Mouse (Mus musculus) kidney, adult 9 months (tissue): Measurements from ENCODE around the gene Pced1a.

Experiments used
- DNase-seq: peaks from one replicate; pipeline ENCODE4 v3.0.0; 2022

Gene Pced1a

DNA sequence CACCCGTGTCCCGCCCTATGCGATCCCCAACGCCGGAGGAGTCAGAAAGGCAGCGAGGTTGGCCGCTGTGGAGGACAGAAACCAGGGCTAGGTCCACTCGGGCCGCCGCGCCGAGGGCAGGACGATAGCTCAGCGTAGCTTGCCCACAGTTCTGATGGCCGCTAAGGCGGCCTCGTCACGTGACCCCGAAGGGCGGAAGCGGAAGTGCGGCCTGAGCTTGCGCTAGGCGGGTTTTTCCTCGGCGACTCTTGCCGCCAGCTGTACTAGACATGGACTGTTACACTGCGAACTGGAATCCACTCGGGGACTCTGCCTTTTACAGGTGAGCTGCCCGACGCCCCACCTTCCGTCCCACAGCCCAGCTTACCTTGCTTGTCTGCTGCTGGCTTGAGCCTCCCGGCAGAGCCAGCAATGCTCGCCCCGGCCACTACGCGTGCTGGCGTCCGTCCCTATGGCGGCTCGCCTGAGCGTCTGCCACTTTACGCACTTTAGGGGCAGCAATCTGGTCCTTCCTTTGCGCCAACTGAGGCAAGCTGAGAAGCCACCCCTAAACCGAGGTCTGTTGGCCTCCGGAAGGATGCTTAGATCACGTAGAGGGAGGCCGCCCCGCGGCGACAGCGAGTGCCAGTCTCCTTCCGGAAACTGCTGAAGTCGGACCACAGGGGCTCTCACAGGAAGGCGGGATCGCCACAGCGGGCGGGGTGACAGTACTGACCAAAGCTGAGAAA lies at the start of gene Pced1a, which contains the start of gene Vps16:
Gene Pced1a, minus strand, starts transcription at position 576 of the 728 bp plus-strand sequence.
Gene Vps16, plus strand, starts transcription at position 214 of the 728 bp plus-strand sequence.
- DNase-seq: peak; percentile 92

GRCm38 (mm10) chr2:130472908-130473510 lies 48.5 kb upstream of the Pced1a start:
- DNase-seq: no peak

DNA sequence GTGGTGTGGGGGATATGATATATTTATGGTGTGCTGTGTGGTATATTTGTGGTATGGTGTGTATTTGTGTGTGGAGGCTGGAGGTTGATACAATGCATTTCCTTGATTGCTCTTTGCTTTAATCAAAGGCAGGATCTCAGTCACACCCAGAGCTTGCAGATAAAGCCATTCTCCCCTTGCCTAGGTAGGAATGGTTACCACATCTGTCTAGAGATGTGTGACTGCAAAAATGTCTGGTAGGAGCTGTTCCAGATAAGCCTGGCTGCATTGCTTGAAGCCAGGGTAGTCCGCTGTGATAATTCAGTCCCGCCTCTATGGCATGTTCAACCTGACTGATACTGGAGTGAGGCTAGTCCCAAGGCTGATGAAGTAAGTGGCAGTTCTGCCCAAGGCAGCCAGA lies 45.4 kb upstream of the Pced1a start:
- DNase-seq: no peak

DNA sequence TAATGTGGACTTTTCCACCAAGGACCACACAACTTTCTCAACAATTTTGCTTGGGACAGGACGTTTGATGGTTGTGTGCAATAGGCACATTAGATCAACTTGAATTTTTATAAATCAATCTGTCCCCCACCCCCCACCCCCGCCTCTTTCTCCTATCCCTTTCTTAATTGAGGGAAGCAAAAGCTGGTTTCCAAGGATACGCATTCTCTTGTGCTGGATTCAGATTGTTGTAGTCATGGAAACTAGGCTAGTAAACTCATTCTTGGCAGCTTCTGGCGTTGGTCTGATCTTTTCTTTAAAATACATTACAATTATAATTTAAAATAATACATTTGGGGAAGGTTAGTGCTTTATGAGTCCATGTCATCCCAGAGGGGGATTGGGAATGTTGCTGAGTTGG lies 44.9 kb upstream of the Pced1a start:
- no peak for DNase-seq

GRCm38 (mm10) chr2:130466438-130466837 lies 41.9 kb upstream of the Pced1a start:
- DNase-seq: no peak

DNA sequence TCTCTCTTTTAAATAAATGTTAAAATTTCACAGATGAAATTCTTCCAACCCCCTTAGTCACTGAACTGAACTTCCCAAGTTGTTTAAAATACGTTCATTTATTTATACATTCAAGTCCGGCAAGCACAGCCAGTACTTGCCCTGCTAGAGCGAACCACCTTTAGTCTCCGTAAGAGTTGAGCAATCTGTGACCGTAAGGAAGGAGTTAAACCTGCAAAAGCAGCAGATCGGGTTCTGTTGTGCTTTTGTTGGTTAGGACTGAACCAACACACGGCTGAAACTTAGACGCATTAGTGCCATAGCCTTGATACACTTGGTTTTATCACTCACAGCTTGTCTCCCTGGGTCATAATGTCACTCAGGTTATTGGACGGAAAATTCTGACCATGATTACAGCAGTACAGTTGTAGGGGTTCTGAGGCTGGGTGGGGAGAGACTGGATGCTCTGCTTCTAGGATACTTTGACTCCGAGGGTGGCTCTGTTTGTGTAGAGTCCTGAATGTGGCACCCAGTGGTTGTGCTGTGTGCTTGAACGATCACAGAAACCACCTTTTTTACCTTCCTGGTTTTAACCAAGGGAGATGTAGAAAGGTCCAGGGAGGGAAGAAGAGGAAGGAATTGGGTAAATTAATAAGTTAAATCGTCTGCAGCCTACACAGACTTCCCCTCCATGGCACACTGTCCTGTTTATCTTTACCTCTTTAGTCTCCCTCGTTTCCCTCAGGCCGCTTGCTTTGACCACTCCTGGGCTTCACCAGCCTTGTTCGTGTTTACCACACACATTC lies 37.0 kb upstream of the Pced1a start:
- no peak for DNase-seq

- DNase-seq: no peak
These were observed 35.1 kb upstream of the Pced1a start for GRCm38 (mm10) chr2:130459576-130459975.

DNA sequence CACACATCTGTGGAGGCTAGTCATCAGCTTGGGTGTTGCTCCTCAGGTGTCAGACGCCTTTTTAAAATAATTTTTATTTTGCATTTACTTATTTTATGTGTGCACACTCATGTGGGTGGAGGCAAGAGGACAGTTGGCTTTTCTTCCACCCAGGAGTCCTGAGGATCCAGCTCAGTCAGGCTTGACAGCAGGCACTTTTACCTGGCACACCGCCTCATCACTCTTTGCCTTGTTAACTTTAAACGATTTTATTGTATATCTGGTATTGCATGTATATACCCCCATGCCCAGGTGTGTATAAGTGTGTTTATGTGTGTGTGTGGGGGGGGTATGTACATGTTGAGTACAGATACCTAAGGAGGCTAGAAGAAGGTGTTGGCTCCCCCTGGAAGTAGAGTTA lies 33.4 kb upstream of the Pced1a start:
- no peak for DNase-seq

DNA sequence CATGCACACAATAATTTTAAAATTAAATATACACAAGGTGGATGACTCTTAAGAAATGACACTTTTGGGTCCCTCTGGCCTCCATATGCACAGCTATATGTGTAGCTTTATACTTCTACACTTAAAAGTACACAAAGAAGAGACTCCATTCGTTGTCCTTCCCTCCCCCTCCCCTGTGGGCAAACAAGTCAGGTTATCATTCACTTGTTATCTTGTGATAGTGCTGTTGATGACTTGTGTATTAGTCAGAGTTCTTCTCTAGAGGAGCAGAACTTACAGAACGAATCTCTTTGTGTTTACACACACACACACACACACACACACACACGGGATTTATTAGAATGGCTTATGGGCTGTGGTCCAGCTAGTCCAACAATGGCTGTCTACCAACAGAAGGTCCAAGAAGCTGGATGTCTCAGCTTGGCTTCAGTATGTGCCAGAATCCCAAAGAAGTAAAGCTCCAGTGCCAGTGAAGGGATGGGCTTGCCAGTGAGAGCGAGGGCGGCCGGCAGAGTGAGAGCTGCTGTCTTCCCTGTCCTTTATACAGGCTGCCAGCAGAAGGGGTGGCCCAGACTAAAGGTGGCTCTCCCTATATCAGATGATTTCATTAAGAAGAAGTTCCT lies 30.4 kb upstream of the Pced1a start:
- no peak for DNase-seq

GRCm38 (mm10) chr2:130453421-130453820 lies 28.9 kb upstream of the Pced1a start:
- no peak for DNase-seq

GRCm38 (mm10) chr2:130452266-130452665 lies 27.8 kb upstream of the Pced1a start:
- DNase-seq: no peak

DNA sequence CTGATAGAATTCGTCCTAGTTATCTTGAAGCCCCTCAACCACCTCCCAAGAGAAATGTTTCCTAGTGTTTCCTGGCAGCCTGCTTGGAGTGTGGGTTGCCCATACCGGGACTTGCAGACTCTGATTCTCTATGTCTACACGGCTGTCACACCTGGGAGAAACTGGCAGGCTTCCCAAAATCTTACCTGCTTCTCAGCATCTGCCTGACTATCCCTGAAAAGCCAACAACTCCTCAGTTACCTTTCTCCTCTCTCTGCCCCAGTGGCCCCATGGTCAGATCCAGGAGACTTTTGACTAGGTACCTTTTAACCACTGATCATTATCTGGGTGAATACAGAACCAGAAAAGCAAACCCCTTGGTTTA lies 27.2 kb upstream of the Pced1a start:
- no peak for DNase-seq

DNA sequence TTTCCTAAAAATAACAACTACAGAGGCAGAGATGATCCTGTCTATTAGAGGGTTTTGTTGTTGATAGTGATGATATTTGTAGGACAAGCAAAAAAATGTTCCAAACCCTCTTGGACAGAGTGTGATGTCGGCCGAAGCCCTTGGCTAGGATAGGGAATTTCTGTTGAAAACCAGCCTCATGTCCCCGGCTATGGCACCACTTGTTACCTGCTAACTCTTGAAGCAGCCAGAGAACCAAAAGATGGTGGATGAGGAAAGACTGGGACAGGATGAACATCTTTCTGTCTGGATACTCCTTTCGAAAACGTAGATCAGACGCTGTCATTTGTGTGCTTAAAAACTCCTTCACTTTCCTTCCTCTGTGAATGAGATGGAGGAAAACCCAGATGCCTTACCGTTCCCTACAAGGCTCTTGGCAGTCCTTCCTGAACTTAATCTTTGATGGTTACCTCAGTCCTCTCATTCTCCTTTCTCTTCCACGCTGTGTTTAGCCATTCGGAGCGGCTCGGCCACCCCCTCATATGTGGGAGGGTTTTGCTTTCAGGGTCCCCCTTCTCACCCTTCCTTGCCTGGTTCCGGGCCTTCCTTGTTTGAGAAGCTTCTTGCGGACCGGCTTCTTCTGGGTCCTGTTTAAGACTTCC lies 26.7 kb upstream of the Pced1a start:
- no peak for DNase-seq

- DNase-seq: peak; percentile 67
These were observed 25.9 kb upstream of the Pced1a start for GRCm38 (mm10) chr2:130450434-130450796.

DNA sequence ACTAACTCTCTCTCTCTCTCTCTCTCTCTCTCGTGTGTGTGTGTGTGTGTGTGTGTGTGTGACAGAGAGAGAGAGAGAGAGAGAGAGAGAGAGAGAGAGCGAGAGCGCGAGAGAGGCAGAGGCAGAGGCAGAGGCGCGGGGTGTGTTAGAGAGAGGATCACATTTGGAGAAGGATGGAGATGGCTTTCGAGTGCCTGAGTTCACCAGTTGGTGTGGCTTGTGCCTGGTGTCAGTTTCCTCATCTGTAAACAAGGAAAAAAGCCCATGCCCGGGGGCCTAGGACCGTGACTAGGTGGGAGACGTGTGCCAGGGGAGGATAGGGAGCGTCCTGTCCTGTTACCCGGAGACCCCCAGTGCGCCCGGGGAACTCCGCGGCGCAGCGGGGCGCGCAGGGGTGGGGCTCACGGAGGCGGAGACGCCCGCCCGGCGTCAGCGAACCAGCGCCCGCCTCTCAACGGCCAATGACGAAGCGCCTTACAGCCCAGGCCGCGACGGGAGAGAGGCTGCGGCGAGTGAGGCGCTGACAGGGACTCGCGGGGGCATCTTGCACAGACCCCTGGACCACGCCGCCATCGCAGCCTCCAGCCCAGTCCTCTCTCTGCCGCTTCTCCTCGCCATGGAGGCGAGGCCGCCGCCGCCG lies 25.4 kb upstream of the Pced1a start, which contains the start of gene Ptpra:
Gene Ptpra, plus strand, starts transcription at position 485 of the 640 bp plus-strand sequence.
- DNase-seq: peak; percentile 89

- peak; percentile 59 for DNase-seq
These were observed 24.7 kb upstream of the Pced1a start for GRCm38 (mm10) chr2:130449021-130449793.

GRCm38 (mm10) chr2:130448449-130448848 lies 23.9 kb upstream of the Pced1a start:
- DNase-seq: no peak

DNA sequence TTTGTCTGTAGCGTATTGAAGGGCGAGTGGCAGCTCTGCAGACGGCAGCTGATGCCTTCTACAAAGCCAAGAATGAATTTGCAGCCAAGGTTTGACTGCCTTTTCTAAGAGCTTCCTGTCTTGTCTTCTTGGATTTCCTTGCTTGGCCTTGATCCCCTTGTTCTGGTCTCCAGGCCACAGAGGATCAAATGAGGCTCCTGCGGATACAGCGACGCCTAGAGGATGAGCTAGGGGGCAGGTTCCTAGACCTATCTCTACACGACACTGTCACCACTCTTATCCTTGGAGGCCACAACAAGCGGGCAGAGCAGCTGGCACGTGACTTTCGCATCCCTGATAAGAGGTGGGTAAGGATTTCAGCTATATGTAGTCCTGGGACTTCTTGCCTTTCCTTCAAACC lies 17.7 kb upstream of the Pced1a start:
- no peak for DNase-seq

- DNase-seq: no peak
These were observed 15.5 kb upstream of the Pced1a start for GRCm38 (mm10) chr2:130439840-130440480.

DNA sequence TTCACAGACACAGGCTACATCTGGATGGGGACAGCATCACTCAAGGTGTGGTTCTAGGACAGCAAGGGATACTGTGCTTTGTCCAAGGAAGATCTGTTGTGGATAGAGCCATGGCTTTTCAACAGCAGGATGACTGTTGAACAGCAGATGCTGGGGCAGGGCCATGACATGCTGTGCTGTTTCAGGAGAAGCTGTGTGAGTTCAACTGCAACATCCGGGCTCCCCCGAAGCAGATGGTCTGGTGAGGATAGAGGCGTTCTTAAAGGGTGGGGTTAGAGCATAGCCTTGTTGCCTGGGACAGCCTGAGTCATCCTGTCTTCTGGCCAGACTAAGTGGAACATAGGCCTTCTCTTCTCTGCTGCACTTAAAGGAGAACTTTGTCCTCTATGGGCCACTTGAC lies 14.4 kb upstream of the Pced1a start:
- DNase-seq: no peak

GRCm38 (mm10) chr2:130436769-130437168 lies 12.3 kb upstream of the Pced1a start:
- no peak for DNase-seq
